Mouse (Mus musculus) adrenal gland, adult (tissue): ENCODE measurements around the gene Sirpb1a.
"Not testable (repeated sequence)": the region's sequence is repeated elsewhere in the genome, so short reads cannot be mapped to it uniquely, and the experiment has no call there.

Experiments
- DNase-seq, 2 experiments: peaks; one replicate each; pipeline ENCODE4 v3.0.0; 2022 to 2023; ENCODE audit warnings: low spot score in 1 of 2; ENCODE audit not compliant: inconsistent age in 2 of 2

Gene Sirpb1a

DNA sequence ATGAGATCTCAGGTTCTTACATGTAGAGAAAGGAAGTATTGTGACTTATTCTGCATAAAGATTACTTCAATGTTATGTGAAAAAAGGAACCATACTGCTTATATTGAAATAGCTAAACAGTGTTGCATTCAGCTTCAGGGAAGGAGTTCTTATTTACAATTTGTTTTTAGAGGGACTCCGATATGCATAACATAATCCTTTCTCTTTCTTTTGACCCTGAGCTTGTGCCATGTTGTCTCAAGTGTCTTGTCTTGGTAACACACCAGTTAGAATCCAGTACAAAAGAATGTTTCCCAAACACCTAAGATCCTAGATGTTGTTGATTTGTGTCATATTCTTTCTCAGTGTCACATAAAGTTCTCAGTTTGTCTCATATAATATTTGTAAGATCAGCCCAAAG, at the start of gene Sirpb1a:
Gene Sirpb1a (minus strand): TSS at position 74 of the 400 bp plus-strand sequence.
- DNase-seq, result not testable (repeated sequence)

DNA sequence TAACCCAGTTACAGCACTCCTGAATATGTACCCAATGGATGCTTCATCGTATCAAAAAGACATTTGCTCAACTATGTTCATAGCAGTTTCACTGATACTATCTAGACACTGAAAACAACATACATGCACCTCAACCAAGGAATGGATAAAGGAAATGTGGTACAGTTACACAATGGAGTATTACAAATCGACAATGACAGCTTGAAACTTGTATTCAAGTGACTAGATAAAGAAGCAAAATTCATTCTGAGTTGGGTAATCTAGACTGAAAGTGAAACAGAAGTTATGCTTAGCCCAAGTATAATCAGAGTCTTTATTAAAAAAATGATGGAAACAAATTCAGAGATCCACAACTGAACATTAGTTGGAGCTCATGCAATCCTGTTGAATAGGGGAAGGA, 48.5 kb upstream of the Sirpb1a start:
- DNase-seq, result not testable (repeated sequence)

GRCm38 (mm10) chr3:15470158-15470557, 43.8 kb upstream of the Sirpb1a start:
- DNase-seq, result not testable (repeated sequence)

DNA sequence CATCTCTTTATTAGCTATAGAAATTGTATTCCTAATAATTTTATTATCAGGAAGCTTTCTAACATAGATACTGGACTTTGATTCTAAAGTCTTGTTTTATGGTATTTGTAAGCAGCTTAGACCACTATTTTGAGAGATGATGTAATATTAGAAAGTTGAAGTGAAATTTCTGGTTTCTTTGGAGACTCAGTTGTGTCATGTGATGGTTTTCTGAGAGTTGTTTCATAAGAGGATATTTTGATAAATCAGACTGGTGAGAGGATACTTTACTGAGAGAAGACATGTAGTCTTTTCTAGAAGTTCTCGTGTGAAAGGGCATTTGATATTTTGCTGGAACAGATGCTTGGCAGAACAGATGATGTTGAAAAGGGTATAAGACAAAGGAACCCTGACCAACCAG, 17.6 kb upstream of the Sirpb1a start:
- not testable (repeated sequence) for DNase-seq

GRCm38 (mm10) chr3:15439844-15440243, 13.5 kb upstream of the Sirpb1a start:
- not testable (repeated sequence) for DNase-seq

DNA sequence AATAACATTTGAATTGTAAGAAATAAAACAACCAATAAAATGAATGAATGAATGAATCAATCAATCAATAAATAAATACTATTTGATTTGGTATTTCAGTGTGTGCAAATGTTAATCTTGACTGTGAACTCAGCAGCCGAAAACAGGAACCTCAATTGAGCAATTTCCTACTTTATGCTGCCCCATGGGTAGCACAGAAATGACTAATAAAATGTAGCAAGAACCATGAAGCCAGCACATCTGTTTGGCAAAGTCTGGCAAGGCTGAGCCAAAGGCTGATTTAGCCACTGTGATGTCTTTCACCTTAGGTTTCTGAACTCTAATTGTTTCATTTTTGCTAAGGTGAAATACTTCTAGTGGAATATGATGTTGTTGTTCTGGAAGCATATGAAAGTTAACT, 1.6 kb upstream of the Sirpb1a start:
- DNase-seq, result no peak

- DNase-seq, result not testable (repeated sequence)
Observed at GRCm38 (mm10) chr3:15355690-15356089, 70.6 kb downstream of the Sirpb1a start.

- not testable (repeated sequence) for DNase-seq
Observed at GRCm38 (mm10) chr3:15350318-15350717, 76.0 kb downstream of the Sirpb1a start.

- not testable (repeated sequence) for DNase-seq
Observed at GRCm38 (mm10) chr3:15345606-15346005, 80.7 kb downstream of the Sirpb1a start.

- no peak for DNase-seq
Observed at GRCm38 (mm10) chr3:15340287-15340686, 86.0 kb downstream of the Sirpb1a start.

DNA sequence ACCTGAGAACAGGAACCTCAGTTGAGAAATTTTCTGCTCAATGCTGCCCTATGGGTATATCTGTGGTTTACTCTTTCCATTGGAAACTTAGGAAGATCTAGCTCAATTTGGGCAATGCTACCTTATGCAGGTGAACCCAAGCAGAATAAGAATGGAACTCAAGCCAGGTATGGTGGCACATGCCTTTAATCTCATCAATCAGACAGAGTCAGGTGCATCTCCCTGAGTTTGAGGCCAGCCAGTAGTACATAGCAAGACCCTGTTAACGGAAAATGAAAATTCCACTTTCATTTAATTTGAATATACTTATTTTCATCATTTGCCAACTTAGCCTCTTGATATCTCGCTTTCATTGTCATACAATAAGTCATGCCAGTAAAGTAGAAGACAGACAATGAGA, 92.1 kb downstream of the Sirpb1a start:
- DNase-seq, result no peak

DNA sequence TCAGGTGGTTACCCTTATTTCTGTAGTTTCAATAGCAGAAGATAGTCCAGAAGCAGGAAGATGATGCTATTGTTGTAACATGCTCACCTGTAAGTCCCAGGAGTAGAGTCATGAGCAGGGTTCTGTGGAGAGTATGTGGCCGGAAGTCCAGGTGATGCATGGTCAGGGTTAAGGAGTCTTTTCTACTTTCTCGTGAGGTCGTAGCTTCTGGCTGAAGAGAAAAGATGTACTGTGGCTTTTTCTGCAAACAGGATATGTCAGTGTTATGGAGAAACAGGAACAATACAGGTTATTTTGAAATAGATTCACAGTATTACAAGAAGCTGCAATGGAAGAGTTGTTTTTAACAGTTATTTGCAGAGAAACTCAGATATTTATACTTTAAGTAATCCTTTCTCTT, 94.3 kb downstream of the Sirpb1a start, which contains the start of gene Gm9733:
Gene Gm9733 (minus strand): TSS at position 240 of the 400 bp plus-strand sequence.
- DNase-seq, result no peak

DNA sequence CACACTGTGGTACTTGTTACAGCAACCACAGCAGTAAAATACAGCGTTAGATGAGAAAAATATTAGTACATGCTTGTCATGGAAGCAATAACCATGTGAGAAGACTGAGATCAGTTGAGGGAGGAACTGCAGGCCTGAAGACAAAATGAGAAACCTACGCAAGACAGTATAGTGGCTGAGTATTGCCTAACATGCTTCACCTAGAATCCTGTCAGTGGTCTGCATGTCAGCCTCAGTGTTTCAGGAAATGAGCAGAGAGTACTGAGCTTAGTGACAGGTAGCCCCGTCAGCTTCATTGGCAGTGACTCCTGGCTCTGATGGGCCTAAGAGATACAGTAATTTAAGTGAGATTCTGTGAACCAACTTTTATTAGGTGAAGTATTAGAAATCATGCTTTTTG, 94.8 kb downstream of the Sirpb1a start:
- DNase-seq, result no peak

- DNase-seq, result no peak
Observed at GRCm38 (mm10) chr3:15329549-15329948, 96.8 kb downstream of the Sirpb1a start.
